Mouse (Mus musculus) gastrocnemius, adult 8-10 months (tissue): Measurements from ENCODE around the gene Gm3015. TPM values are rescaled to one million over a fixed set of nuclear protein-coding genes. Genes with fewer than 3 reads are reported as not detected.
"Not testable (repeated sequence)": the region's sequence is repeated elsewhere in the genome, so short reads cannot be mapped to it uniquely, and the experiment has no call there.

ENCODE experiments used
- DNase-seq, 2 experiments: peaks; one replicate each; pipeline ENCODE4 v3.0.0; 2022; ENCODE audit warnings: low spot score in 2 of 2
- total RNA-seq, 4 experiments: library from RNA; stranded (reverse); gene quantifications; 2 replicates each; pipeline ENCODE4 v1.2.4; 2022

The Gm3015 gene
- total RNA-seq: not detected

DNA sequence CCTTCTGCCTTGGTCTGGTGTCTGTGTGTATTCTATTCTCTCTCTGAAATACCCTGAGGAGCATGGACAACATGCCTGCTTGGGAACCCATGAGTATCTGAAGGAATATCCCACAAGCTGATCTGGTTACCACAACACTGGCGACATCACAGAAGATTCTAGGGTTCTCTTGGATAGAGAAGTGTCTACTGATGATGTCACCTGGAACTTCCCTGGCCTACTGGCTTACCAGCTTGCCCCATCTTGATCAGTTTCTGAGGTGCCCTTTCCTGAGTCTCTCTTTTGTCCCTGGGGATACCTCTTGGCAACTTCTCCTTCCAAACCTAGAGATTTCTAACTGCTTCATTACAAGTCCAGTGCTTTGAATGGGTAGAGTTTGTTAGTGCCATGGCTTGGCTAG lies at the start of gene Gm3015:
TSS of gene Gm3015 (minus strand) at position 101 of the 400 bp plus-strand sequence.
- not testable (repeated sequence) for DNase-seq

- not testable (repeated sequence) for DNase-seq
Observed at GRCm38 (mm10) chr14:42797887-42798286, 29.3 kb upstream of the Gm3015 start, which contains the start of gene Gm10377. Gene Gm10377, minus strand, starts transcription at chr14:42797987.

Other genes starting within 250 kb of the Gm3015 start
- not detected for gene Gm8024, start 244.5 kb downstream of the Gm3015 start, total RNA-seq
- not detected for gene Gm17124, start 168.9 kb downstream of the Gm3015 start, total RNA-seq
- not detected for gene Gm3633, start 126.9 kb downstream of the Gm3015 start, total RNA-seq
- not detected for gene Gm10378, start 112.9 kb downstream of the Gm3015 start, total RNA-seq
- not detected for gene Gm10377, start 29.2 kb upstream of the Gm3015 start, total RNA-seq
- not detected for gene Gm21977, start 84.7 kb upstream of the Gm3015 start, total RNA-seq
- not detected for gene Gm8082, start 224.8 kb upstream of the Gm3015 start, total RNA-seq
- not detected for gene Gm10376, start 246.8 kb upstream of the Gm3015 start, total RNA-seq